Mouse (Mus musculus) small intestine, adult 2 months (tissue): ENCODE measurements around the gene Gm13288. TPM values are rescaled to one million over a fixed set of nuclear protein-coding genes. Genes with fewer than 3 reads are reported as not detected.
"Not testable (repeated sequence)": the region's sequence is repeated elsewhere in the genome, so short reads cannot be mapped to it uniquely, and the experiment has no call there.

Experiments
- H3K27ac ChIP-seq: fragments of 200-500 bp; 2 replicates; pipeline ENCODE4 v1.5.1; 2012; ENCODE audit warnings: low read depth, low read length, control low read depth, inconsistent platforms; ENCODE audit not compliant: insufficient read depth
- H3K27me3 ChIP-seq: fragments of 200-500 bp; 2 replicates; pipeline ENCODE4 v1.6.1; 2012; ENCODE audit warnings: mild to moderate bottlenecking, moderate library complexity, low read length, inconsistent platforms; ENCODE audit not compliant: control insufficient read depth, insufficient read depth
- H3K36me3 ChIP-seq: fragments of 200-500 bp; 2 replicates; pipeline ENCODE4 v1.6.1; 2012; ENCODE audit warnings: mild to moderate bottlenecking, low read length, control low read depth, inconsistent platforms; ENCODE audit not compliant: control insufficient read depth, insufficient read depth
- H3K4me1 ChIP-seq: fragments of 200-500 bp; 2 replicates; pipeline ENCODE4 v1.6.1; 2012; ENCODE audit warnings: low read length, inconsistent platforms, mixed read lengths; ENCODE audit not compliant: control insufficient read depth, insufficient read depth, insufficient read length
- H3K4me3 ChIP-seq: fragments of 200-500 bp; 2 replicates; pipeline ENCODE4 v1.5.1; 2012; ENCODE audit warnings: low read depth, mild to moderate bottlenecking, control low read depth, inconsistent platforms, low read length, moderate library complexity
- CTCF ChIP-seq: fragments of 200-500 bp; IDR thresholded peaks from 2 replicates; pipeline ENCODE4 v1.5.1; 2012; ENCODE audit warnings: low read depth, mild to moderate bottlenecking, control low read depth, inconsistent platforms, low read length, moderate library complexity, mixed read lengths; ENCODE audit not compliant: insufficient replicate concordance, insufficient read length; ENCODE audit errors: extremely low read depth
- WGBS: fragments of 180-500 bp; shearing (Covaris S2); methylation state at CpG from one replicate; pipeline ENCODE4 v1.1.7; 2018; 5-methylcytosine and 5-hydroxymethylcytosine counted together
- polyA plus RNA-seq: library from polyadenylated mRNA; depleted of rRNA; stranded (reverse); fragments of >200 nt; gene quantifications from 2 replicates; pipeline ENCODE4 v1.2.3, GENCODE M21; 2012

Gene Gm13288
- polyA plus RNA-seq, 1 experiment: not detected

GRCm38 (mm10) chr4:88763384-88764018 is 41.8 kb upstream of the Gm13288 start:
- H3K27me3 ChIP-seq, H3K4me1 ChIP-seq, H3K36me3 ChIP-seq, H3K27ac ChIP-seq: not testable (repeated sequence)
- H3K4me3 ChIP-seq: peak overlapping the region; percentile 59
- peak; percentile 34; the same call in 1 of the 2 replicates for TF ChIP-seq CTCF
- WGBS: 4% methylated on average over 34 of the region's 42 CpGs

GRCm38 (mm10) chr4:88773534-88773933 is 31.8 kb upstream of the Gm13288 start, which contains the start of gene Gm13290:
Gene Gm13290, plus strand, starts transcription at chr4:88773834.
- not testable (repeated sequence) for H3K4me3 ChIP-seq, H3K27me3 ChIP-seq, H3K27ac ChIP-seq, H3K36me3 ChIP-seq, H3K4me1 ChIP-seq
- WGBS: no CpG with 5 or more reads among the region's 32 CpGs

DNA sequence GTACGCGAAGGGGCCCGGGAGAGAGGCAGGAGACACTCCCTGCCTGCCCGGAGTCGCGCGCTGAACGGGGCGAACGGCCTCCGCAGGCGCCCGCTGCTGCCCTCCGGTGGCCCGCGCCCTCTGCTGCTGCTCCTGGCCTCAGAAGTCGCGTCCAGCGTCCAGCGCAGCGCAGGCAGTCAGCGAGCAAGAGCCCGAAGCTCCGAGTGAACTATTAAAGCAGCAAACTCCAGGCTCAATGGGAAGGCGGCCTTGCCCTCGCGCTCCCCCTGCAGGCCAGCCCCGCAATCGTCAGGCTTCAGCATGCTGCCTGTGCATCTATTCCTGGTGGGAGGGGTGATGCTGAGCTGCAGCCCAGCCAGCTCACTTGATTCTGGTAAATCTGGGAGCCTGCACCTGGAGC is 28.7 kb upstream of the Gm13288 start, which contains the start of gene Gm13289:
TSS of gene Gm13289 (plus strand) at position 301 of the 400 bp plus-strand sequence.
- H3K27me3 ChIP-seq, H3K36me3 ChIP-seq, H3K4me3 ChIP-seq, H3K4me1 ChIP-seq, H3K27ac ChIP-seq: not testable (repeated sequence)
- WGBS: no CpG with 5 or more reads among the region's 29 CpGs

- not testable (repeated sequence) for H3K27ac ChIP-seq, H3K4me3 ChIP-seq, H3K4me1 ChIP-seq, H3K27me3 ChIP-seq, H3K36me3 ChIP-seq
- no CpG with 5 or more reads among the region's 29 CpGs for WGBS
Observed at GRCm38 (mm10) chr4:88779550-88779949, 25.8 kb upstream of the Gm13288 start, which contains the start of gene Gm13272. Gene Gm13272, plus strand, starts transcription at chr4:88779850.

- 51% methylated on average over 16 of the region's 18 CpGs for WGBS
- H3K27ac ChIP-seq, H3K36me3 ChIP-seq, H3K27me3 ChIP-seq, H3K4me3 ChIP-seq, H3K4me1 ChIP-seq: not testable (repeated sequence)
Observed at GRCm38 (mm10) chr4:88780320-88780719, 25.0 kb upstream of the Gm13288 start.

- H3K27me3 ChIP-seq, H3K27ac ChIP-seq, H3K4me1 ChIP-seq, H3K36me3 ChIP-seq: not testable (repeated sequence)
- peak within 1 kb of the TSS; percentile 45 for H3K4me3 ChIP-seq
- 16% methylated on average over 5 of the region's 7 CpGs for WGBS
Observed at GRCm38 (mm10) chr4:88781831-88782230, 23.5 kb upstream of the Gm13288 start, which contains the start of gene Ifnz. Gene Ifnz, plus strand, starts transcription at chr4:88782131.

DNA sequence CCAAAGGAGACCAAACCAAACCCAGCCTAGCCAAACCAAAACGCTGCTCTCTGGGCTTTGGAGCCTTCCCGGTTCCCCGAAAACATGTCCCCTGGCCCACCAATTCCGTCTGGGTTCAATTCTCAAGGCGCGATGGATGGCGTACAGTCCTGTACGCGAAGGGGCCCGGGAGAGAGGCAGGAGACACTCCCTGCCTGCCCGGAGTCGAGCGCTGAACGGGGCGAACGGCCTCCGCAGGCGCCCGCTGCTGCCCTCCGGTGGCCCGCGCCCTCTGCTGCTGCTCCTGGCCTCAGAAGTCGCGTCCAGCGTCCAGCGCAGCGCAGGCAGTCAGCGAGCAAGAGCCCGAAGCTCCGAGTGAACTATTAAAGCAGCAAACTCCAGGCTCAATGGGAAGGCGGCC is 23.0 kb upstream of the Gm13288 start:
- peak overlapping the region; percentile 45 for H3K4me3 ChIP-seq
- H3K36me3 ChIP-seq, H3K27ac ChIP-seq, H3K4me1 ChIP-seq, H3K27me3 ChIP-seq: not testable (repeated sequence)
- 2% methylated on average over 4 of the region's 31 CpGs for WGBS

DNA sequence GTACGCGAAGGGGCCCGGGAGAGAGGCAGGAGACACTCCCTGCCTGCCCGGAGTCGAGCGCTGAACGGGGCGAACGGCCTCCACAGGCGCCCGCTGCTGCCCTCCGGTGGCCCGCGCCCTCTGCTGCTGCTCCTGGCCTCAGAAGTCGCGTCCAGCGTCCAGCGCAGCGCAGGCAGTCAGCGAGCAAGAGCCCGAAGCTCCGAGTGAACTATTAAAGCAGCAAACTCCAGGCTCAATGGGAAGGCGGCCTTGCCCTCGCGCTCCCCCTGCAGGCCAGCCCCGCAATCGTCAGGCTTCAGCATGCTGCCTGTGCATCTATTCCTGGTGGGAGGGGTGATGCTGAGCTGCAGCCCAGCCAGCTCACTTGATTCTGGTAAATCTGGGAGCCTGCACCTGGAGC is 19.9 kb upstream of the Gm13288 start, which contains the start of gene Gm13276:
TSS of gene Gm13276 (plus strand) at position 301 of the 400 bp plus-strand sequence.
- not testable (repeated sequence) for H3K36me3 ChIP-seq, H3K4me1 ChIP-seq, H3K27ac ChIP-seq, H3K27me3 ChIP-seq, H3K4me3 ChIP-seq
- WGBS: no CpG with 5 or more reads among the region's 27 CpGs

DNA sequence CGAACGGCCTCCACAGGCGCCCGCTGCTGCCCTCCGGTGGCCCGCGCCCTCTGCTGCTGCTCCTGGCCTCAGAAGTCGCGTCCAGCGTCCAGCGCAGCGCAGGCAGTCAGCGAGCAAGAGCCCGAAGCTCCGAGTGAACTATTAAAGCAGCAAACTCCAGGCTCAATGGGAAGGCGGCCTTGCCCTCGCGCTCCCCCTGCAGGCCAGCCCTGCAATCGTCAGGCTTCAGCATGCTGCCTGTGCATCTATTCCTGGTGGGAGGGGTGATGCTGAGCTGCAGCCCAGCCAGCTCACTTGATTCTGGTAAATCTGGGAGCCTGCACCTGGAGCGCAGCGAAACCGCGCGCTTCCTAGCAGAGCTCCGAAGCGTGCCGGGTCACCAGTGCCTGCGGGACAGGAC is 16.9 kb upstream of the Gm13288 start, which contains the start of gene Gm13277:
TSS of gene Gm13277 (plus strand) at position 231 of the 400 bp plus-strand sequence.
- H3K27ac ChIP-seq, H3K27me3 ChIP-seq, H3K4me3 ChIP-seq, H3K36me3 ChIP-seq, H3K4me1 ChIP-seq: not testable (repeated sequence)
- 0% methylated on average over 6 of the region's 28 CpGs for WGBS

- not testable (repeated sequence) for H3K4me3 ChIP-seq, H3K36me3 ChIP-seq, H3K27ac ChIP-seq, H3K4me1 ChIP-seq, H3K27me3 ChIP-seq
- no CpG with 5 or more reads among the region's 28 CpGs for WGBS
Observed at GRCm38 (mm10) chr4:88791250-88791649, 14.1 kb upstream of the Gm13288 start, which contains the start of gene Gm13278. Gene Gm13278, plus strand, starts transcription at chr4:88791550.

DNA sequence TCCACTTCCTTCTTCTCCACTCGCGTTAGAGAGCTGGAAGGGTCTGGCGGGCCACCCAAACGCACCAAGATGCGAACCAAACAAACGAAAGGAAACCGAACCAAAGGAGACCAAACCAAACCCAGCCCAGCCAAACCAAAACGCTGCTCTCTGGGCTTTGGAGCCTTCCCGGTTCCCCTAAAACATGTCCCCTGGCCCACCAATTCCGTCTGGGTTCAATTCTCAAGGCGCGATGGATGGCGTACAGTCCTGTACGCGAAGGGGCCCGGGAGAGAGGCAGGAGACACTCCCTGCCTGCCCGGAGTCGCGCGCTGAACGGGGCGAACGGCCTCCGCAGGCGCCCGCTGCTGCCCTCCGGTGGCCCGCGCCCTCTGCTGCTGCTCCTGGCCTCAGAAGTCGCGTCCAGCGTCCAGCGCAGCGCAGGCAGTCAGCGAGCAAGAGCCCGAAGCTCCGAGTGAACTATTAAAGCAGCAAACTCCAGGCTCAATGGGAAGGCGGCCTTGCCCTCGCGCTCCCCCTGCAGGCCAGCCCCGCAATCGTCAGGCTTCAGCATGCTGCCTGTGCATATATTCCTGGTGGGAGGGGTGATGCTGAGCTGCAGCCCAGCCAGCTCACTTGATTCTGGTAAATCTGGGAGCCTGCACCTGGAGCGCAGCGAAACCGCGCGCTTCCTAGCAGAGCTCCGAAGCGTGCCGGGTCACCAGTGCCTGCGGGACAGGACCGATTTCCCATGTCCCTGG is 11.2 kb upstream of the Gm13288 start, which contains the start of gene Gm13275:
TSS of gene Gm13275 (plus strand) at position 552 of the 740 bp plus-strand sequence.
- not testable (repeated sequence) for H3K4me3 ChIP-seq, H3K4me1 ChIP-seq, H3K27me3 ChIP-seq, H3K36me3 ChIP-seq, H3K27ac ChIP-seq
- under 1% methylated on average over 16 of the region's 52 CpGs for WGBS
